Mouse (Mus musculus) stomach, adult 2 months (tissue): ENCODE data around the gene Cypt2. TPM values are rescaled to one million over a fixed set of nuclear protein-coding genes. Genes with fewer than 3 reads are reported as not detected.

ENCODE experiments used
- polyA plus RNA-seq: library from polyadenylated mRNA; depleted of rRNA; stranded (reverse); fragments of >200 nt; gene quantifications from 2 replicates; pipeline ENCODE4 v1.2.3, GENCODE M21; 2012; rRNA removed

The Cypt2 gene
- polyA plus RNA-seq = not detected in 2 replicates

DNA sequence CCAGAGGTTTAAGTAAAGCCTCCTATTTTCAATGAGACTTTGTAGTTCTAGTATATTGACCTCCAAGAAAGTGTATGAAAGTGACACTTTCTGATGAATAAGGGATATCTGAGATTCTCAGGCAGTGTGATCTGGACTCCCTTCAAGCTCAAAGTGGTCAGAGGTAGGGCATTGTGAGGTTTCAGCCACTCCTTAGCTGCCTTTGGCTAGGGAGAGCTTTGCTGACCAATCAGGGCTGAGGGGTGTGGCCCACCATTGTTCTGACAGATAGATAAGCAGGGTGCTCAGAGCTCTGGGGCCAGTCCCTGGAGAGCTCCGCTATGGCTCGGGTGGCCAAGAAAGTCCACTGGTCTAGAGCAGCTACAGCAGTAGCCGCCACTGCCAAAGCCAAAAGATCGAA is at the start of gene Cypt2:
TSS of gene Cypt2 (plus strand) at position 301 of the 400 bp plus-strand sequence.

